Mouse (Mus musculus): Measurements from ENCODE around the gene C1qtnf2.

The C1qtnf2 gene

DNA sequence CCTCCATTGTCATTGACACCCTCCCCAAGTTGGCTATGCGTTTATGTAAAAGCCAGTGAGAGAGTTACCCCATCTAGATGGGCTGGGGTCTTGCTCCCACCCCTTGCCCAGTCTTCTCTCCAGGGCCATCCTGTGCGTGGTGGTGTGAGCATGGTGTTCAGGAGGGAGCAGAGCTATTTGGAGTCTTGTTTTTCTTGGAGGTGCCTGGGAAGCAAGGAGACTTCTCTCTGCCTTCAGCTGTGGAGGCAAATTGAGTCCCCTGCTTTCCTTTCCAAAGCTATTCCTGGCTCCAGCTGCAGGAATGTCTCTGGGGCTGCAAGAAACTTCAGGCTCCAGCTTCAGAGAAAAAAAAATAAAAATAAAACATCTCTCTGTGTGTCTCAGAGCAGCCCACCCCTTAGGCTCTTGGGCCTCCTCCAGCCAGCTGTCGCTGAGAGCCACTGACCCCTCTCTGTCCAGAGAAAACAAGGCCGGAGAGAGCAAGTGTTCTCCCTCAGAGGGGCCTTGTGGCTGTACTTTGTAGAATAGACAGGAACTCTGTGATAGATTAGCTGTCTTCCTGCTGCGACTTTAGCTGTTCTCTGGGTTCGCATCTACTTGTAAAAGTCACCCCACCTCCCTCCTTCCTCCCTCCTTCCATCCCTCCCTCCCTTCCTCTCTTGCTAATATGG, 9.2 kb downstream of the C1qtnf2 start:
- no peak for DNase-seq (ENCODE audit: extremely low spot score, low spot score)

DNA sequence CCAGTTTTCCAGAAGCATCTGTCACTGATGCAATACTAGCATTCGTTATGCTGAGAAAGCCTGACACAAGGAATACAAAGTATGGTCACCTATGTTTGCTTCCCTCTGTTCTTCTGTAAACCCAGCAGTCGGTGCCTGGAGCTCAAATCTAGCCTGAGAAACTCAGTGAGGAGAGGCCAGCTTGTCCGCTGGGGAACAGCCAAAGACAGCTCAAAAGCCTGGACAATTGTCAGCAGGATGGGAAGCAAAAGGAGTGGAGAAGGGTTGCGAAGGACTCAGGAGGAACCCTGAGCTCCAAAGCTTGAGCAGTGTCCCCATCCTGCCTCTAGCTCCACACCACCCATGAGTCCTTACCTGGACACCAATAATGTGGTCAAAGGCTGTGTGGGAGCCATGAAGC, 10.0 kb downstream of the C1qtnf2 start:
- DNase-seq (ENCODE audit: extremely low spot score, low spot score): no peak

DNA sequence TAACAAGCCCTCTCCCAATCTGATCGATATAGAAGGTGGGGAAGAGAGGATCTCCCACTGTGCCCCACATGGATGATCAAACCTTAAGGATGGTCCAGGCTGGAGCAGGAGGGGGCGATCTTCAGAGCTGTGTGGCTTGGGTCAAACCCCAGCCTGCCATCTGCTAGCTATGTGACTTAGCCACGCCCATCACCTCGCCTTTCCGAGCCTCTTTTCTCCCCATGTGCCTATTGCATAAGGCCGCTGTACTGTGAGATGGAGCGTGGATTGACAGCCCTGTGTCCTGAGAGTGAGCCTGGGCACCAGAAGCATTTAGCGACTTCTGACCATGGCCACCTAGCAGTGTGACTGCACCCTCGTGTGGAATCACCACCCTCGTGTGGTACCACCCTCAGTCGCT, 10.6 kb downstream of the C1qtnf2 start:
- DNase-seq (ENCODE audit: extremely low spot score, low spot score): no peak

DNA sequence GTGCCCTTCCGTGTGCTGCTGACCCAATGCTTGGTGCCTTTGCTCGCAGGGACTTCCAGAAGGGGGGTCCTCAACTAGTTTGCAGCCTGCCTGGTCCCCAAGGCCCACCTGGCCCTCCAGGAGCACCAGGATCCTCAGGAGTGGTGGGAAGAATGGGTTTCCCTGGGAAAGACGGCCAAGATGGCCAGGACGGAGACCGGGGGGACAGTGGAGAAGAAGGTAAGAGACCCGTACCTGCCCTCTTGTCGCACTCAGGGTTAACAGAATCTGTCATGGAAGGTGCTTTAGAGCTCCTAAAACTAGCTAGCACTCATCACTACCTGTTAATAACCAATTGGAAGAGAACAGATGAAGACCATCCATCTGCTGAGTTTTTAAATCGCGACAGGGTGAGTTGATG, 11.8 kb downstream of the C1qtnf2 start:
- DNase-seq (ENCODE audit: extremely low spot score, low spot score): no peak

DNA sequence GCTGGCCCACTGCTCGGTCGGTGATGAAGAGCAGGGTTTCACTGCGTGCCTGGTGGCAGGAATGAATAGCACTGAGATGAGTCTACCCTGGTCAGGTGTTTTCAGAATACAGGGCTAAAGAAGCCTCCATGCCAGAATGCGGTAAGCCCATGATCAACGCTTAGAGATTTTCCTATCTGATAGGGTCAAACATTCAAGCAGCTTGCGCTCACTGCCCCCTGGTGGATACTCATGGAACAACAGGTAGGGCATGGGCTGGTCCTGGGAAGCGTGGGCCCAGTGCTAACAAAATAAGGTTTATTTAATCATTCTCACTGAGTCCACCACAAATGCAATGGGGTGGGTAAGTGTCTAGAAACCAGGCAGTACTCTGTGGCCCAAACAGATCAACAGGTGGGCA, 18.6 kb downstream of the C1qtnf2 start:
- peak; percentile 81 for DNase-seq (ENCODE audit: extremely low spot score, low spot score)

DNA sequence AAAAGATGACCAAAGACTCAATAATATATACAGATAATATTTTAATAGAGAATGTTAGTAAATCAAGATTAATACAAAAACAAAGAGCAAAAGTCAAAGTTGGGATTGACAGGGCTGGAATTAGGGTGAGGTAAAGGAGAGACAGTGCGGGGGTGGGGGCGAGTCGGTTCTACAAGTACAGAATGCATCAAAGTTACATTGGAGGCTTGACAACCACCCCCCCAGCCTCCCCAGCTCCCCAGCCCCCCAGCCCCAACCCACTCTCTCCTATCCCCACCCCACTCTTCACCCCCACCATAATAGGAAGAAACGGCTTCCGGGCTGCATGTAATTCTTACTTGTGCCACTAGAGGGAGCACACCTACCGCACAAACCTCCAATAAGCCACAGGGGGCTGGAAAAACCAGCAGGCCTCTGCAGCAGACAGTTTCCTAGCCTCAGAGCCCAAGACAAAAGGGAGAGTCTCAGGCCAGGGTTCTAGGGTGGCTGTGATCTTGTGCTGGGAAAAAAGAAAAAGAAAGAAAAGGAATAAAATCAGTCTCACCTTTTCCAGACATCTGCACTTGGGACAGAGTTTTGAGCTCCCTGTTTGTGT, 19.8 kb downstream of the C1qtnf2 start:
- peak; percentile 80 for DNase-seq (ENCODE audit: extremely low spot score, low spot score)

DNA sequence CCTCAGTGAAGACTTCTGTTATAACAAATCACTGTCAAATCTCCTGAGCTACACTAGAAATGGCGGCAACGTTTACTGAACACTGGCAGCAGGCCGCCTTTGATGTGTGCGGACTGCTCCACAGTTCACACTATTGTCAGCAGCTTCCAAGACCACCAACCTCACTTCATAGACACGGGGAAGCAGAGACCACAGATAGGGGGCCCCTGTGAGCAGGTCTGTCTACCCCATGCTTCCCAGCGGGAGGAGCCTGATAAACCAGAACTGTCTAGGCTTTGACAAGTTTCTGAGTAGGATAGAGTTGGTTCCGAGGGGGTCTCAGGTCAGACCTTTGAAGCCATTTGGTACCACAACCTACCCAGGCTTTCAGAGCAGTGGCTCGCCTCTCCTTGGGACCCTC, 21.0 kb downstream of the C1qtnf2 start:
- peak; percentile 27 for DNase-seq (ENCODE audit: extremely low spot score, low spot score)

DNA sequence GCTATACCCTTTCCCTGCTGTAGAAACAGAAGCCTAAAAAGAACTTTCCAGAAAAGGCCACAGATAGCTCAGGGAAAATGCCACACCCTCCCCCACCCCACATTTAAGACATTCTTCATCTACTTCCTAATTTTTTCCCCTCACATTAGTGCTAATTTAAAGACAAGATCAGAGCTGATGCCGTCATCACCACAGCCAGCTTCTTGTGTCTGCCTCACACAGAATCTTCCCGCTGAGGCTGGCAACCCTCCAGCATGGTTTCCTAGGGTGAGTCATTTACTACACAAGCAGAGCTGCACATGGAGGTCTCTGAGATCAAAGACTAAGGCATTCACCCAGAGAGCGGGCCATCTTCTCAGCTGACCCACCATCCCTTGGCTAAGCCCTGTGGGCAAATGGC, 21.5 kb downstream of the C1qtnf2 start:
- no peak for DNase-seq (ENCODE audit: extremely low spot score, low spot score)

DNA sequence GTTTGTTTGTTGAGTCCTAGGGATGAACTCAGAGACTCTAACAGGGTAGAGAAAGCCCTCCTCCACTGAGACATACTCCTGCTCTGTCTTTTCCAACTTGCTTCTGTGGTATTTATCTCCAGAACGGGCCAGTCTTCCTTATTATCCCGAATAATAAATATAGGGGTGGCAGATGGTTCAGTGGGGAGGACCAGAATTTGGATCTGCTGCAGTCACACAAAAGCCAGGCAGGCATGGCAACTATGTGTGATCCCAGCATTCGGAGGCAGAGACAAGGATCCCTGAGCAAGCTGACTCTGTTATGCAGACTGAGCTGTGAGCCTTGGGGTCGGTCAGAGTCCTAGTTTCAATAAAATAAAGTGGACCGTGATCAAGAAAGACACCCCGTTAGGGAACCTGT, 27.2 kb downstream of the C1qtnf2 start:
- DNase-seq (ENCODE audit: extremely low spot score, low spot score): no peak

DNA sequence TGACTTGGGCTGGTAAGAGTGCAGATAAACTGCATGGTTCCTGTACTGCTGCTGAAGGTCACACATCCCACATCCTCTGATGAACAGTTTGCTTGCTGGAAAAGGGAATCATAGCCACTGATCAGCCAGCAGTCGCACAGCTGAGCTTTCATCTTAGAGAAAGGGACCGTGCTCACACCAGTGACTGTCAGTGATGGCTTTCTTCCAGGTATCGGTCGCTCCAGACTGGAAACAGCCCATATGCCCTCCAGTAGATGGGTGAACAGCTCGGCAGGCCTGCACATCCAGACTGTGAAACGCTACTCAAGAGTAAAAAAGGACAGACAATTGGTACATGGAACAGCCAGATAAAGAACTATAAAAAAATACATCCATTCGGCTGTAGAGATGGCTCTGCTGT, 31.1 kb downstream of the C1qtnf2 start:
- no peak for DNase-seq (ENCODE audit: extremely low spot score, low spot score)

DNA sequence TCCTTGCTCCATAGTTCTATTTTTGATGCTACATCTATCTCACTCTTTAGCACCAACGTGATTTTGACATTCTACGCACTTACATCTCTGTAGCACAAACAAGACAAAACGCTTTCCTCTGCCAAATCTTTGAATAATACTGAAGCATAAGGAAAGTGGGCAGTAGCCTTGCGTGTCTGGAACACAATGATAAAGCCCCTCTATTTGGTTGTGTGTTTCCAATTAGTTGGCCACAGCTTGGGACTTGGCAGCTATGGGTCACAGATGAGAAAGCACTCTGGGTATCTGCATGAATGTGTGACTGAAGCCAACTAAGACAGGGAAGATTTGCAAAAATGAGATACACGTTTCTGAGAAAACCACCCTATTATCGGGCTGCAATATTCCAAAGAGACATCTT, 33.9 kb downstream of the C1qtnf2 start:
- no peak for DNase-seq (ENCODE audit: extremely low spot score, low spot score)

DNA sequence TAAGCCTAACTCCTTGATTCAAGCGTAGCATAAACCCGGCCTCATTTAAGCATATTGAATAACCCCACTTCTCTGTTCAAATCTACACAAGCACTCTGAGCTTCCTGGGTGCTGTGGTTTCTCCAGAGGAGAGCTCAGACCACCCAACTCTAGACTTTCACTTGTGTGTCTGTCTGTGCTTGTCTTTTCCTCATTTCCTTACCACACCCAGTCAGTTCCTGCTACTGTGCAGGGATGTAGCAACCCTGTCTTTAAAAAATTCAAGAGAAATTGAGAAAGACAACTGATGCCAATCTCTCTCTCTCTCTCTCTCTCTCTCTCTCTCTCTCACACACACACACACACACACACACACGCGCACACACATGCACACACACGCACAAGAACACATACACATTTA, 35.8 kb downstream of the C1qtnf2 start:
- DNase-seq (ENCODE audit: extremely low spot score, low spot score): no peak

DNA sequence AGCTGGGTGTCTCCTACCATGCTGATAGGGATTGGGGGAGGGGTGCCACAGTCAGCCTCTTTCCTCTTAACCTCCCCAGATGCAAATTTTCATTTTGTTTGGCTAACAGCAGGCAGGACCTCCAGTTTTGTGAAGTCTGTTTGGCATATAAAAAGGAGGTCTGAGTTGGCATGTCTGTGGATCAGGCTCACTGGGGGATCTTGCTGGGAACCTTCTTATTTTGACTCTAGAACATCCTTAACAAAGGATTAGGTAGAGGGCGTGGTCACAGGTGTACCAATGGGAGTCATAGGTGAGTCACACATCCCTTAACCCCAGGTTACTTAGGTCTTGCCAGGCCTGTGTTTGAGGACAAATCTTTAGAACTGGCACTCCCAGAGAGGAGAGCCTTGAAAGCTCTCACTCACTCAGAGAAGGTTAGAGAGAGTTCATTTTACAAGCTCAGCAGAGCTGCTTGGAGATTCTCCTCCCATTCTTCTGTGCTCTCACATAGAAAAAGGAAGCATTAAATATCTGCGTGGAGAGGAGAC, 38.6 kb downstream of the C1qtnf2 start:
- DNase-seq (ENCODE audit: extremely low spot score, low spot score): no peak

DNA sequence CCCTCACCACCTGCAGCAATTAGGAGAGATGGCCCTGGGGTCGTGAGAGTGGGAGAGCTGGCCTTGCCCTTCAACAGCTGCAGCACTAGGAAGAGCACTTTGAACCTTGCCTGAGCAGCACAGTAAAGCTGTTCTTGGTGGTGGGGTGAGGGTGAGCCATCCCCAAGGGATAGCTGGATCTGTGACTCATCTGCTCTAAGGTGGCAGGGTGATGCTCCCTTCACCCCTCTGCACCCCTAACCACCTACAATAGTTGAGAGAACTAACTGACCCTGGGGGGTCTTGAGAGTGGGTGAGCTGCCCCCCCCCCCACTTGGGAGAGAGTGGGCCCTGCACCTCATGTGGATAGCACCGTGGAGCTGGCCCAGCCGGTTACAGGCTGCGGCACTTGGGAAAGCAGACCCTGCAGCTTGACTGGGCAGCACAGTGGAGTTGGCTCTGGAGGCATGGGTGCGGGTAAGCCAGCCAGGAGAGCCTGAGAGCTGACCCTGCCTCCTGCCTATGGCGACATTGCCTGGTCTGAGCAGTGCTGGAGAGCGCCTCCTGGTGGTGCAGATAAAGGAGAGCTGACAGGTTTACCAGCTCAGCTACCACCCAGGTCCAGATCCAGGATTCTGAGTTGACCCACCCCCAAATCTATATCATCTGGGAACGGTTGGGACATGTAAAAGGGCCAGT, 42.4 kb downstream of the C1qtnf2 start:
- DNase-seq (ENCODE audit: extremely low spot score, low spot score): peak; percentile 49

DNA sequence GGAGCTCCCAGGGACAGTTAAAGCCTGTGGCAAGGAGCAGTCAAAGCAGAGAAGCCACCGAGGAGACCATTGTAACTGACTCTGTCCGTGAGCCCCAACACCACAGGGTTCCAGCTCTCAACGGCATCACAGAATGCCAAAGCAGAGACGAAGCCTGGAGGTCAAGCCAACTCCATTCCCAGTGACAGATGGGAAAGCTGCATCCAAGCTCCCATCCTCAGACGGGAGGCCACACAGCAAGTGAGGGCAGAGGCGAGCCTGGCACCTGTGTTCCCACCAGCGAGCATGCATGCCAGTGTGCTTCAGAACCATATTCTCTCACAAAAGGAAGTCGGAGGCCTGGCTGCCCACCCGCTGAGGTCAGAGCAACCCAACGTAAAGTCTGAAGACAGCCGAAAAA, 43.6 kb downstream of the C1qtnf2 start:
- no peak for DNase-seq (ENCODE audit: extremely low spot score, low spot score)

DNA sequence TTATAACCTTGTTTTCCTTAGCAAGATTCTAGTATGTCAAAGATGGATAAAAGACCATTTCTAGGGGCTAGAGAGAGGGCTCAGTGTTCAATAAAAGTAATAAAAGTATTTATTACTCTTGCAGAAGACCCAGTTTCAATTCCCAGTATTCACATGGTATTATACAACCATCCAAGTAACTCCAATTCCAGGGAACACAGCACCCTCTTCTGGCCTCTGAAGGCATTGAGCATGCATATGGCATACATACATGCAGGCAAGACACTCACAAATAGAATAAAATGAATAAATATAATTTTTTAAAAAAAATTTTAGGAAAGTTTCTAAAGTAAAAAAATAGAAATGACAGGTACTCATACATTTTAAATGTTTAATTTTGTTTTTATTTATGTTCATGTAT, 44.0 kb downstream of the C1qtnf2 start:
- no peak for DNase-seq (ENCODE audit: extremely low spot score, low spot score)

DNA sequence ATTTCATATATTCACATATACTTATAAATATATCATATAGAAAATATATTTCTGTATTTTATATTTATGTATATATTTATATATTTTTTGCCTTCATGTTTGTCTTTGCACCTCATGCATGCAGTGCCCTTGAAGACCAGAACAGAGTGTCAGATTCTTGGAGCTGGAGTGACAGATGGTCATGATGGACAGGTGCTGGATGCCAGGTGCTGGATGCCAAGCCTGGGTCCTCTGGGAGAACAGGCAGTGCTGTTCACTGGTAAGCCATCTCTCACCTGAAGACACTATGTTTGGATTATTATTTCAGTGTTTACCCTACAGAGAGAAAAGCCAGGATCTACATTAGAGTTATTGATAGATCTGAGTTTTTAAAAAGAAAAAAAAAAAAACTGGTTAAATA, 44.7 kb downstream of the C1qtnf2 start:
- DNase-seq (ENCODE audit: extremely low spot score, low spot score): no peak

DNA sequence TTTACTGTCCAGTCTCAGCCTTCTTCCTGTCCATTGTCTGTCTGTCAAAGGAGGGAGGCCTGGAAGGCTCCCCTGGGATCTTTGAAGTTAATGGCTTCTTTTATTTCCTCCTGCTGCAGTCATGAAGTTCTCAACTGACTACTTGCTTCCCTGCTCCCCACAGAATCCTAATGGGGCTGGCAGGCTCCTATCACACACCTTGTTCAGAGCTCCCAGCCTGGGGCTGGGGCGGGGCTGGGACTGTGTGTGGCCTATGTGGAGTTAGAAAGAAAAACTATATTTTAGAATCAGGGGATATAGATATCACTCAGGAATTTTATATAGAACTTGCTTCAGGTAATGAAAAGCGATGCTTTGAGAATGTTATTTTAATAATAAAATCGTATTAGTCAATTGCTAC, 46.4 kb downstream of the C1qtnf2 start:
- no peak for DNase-seq (ENCODE audit: extremely low spot score, low spot score)

DNA sequence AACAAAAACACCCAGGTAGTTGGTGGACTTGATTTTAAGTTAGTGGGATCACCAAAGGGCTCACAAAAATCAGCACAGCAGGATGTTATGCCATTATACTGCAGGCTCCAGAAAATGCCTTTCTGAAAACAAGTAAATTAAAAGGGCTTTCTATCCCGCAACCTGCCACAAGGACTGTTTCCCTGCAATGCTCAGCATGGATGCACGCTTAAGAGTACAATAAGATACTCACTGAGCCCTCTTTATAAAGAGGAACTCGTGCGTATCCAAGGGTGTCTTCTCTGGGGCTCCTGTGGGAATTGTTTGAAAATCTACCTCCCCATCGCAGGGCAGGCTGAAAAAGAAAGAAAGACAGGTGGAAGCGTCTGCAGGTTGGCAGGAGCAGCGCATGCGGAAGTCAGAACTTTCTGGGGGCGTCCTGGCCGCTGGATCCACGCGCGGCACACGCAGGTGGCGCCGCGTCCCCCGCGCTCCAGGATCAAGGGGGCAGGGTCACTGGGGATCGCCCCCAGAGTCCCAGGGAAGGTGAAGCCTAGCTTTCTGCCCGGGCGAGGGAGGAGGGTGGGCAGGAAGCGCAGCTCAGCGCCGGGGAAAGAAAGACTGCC, 54.1 kb downstream of the C1qtnf2 start:
- DNase-seq (ENCODE audit: extremely low spot score, low spot score): peak; percentile 78

DNA sequence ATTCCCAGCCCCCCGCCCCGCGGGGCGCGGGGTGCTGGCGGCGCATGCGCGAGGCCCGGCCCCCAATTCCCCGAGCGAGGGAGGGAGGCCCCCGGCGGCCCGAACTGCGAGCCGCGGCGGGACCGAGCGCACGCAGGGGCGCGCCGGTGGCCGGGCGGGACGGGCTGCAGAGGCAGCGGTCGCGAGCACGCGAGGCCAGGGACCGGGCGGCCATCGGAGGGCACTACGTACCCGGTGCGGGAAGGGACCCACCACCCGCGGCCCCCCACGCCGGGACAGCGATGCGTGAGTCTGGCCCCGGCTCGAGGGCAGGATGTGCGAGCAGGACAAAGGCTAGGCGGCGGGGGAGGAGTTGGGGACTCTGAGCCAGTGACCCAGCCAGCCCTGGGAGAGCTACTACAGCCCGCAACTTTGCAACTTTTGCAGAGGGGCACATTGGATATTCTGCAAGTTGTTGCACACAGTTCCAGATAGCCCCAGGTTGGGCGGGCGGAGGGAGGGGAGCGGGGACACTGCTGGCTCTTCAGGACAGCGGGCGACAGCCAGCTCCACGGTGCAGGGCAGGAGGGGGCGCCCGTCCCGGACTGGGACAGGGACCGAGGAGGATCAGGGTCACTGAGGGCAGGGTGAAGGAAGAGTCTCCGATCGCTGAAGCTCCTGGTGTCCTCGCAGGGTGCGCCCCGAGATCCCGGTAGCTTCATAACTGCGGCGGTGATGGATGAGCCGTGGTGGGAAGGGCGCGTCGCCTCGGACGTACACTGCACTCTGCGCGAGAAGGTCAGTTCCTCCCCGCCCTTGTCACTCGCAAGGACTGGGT, 54.8 kb downstream of the C1qtnf2 start, which contains the start of gene Ccnjl:
Ccnjl (plus strand) TSS at position 102 of the 817 bp plus-strand sequence.
- DNase-seq (ENCODE audit: extremely low spot score, low spot score): peak; percentile 85

DNA sequence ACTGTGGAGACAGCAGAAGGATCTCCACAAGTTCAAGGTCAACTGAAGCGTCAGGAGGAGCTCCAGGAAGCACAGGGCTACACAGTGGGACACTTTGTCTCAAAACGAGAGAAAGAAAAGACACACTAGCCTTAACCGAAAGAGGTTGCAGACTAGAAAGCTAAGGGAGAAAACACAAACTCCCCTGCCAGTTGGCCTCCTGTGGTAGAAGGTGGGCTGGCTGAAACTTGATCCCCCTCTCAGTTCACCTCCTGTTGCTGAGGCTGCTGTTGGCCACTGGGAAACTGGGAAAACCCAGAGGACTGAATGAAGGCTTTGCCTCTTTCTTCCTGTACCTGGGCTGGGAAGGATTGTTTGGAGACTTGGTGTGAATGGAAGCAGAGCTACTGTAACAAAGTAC, 56.0 kb downstream of the C1qtnf2 start:
- no peak for DNase-seq (ENCODE audit: extremely low spot score, low spot score)
